Mouse (Mus musculus) ES-E14 (cell line): ENCODE measurements around the gene Rnf224. TPM values are rescaled to one million over a fixed set of nuclear protein-coding genes. Genes with fewer than 3 reads are reported as not detected.

Source experiments
- DNase-seq: peaks from one replicate; pipeline ENCODE4 v3.0.0-alpha.2; 2013; ENCODE audit warnings: low read depth, low spot score
- H3K27ac ChIP-seq: 2 replicates; pipeline ENCODE4 v1.5.1; 2012; ENCODE audit warnings: low read depth, mild to moderate bottlenecking, low read length, moderate library complexity, mixed read lengths; ENCODE audit not compliant: poor library complexity, insufficient read depth, severe bottlenecking
- H3K36me3 ChIP-seq: 2 replicates; pipeline ENCODE4 v1.6.1; 2012; ENCODE audit warnings: mild to moderate bottlenecking, low read length, moderate library complexity, mixed read lengths; ENCODE audit not compliant: control insufficient read depth, poor library complexity, insufficient read depth, severe bottlenecking
- H3K4me1 ChIP-seq, 2 experiments: fragments of 150-350 bp in 1 of 2; sonication (generic) in 1 of 2; 2 replicates each; pipeline ENCODE4 v1.6.1; 2012; ENCODE audit warnings: low read length in 2 of 2, mild to moderate bottlenecking in 1 of 2, mixed read lengths in 1 of 2; ENCODE audit not compliant: control insufficient read depth in 2 of 2, insufficient read depth in 2 of 2, poor library complexity in 1 of 2
- H3K4me3 ChIP-seq, 2 experiments: fragments of 150-350 bp in 1 of 2; sonication (generic) in 1 of 2; 2 replicates each; pipeline ENCODE4 v1.5.1; 2012; ENCODE audit warnings: low read length in 2 of 2, low read depth in 1 of 2, mild to moderate bottlenecking in 1 of 2, mixed read lengths in 1 of 2; ENCODE audit not compliant: insufficient read depth in 1 of 2, poor library complexity in 1 of 2, severe bottlenecking in 1 of 2
- H3K9ac ChIP-seq: 2 replicates; pipeline ENCODE4 v1.6.1; 2012; ENCODE audit warnings: low read depth, mild to moderate bottlenecking, low read length, mixed read lengths; ENCODE audit not compliant: poor library complexity, insufficient read depth, severe bottlenecking
- H3K9me3 ChIP-seq: fragments of 150-350 bp; sonication (generic); 2 replicates; pipeline ENCODE4 v1.6.1; 2012; ENCODE audit warnings: low read depth, mild to moderate bottlenecking, low read length; ENCODE audit not compliant: control insufficient read depth, insufficient read depth
- CHD2 ChIP-seq: IDR thresholded peaks from 2 replicates; pipeline ENCODE4 v1.6.1; 2014; ENCODE audit warnings: mild to moderate bottlenecking, low read depth, low read length, inconsistent platforms
- HCFC1 ChIP-seq: IDR thresholded peaks from 2 replicates; pipeline ENCODE4 v1.6.1; 2012; ENCODE audit warnings: low read length, inconsistent platforms, borderline replicate concordance; ENCODE audit not compliant: insufficient read depth
- MAFK ChIP-seq: IDR thresholded peaks from 2 replicates; pipeline ENCODE4 v1.6.1; 2014; ENCODE audit warnings: mild to moderate bottlenecking, low read depth, low read length, inconsistent platforms; ENCODE audit not compliant: insufficient read depth
- ZC3H11A ChIP-seq: IDR thresholded peaks from 2 replicates; pipeline ENCODE4 v1.6.1; 2012; ENCODE audit warnings: low read depth, mild to moderate bottlenecking, inconsistent platforms, low read length, borderline replicate concordance
- ZNF384 ChIP-seq: IDR thresholded peaks from 2 replicates; pipeline ENCODE4 v1.6.1; 2012; ENCODE audit warnings: low read depth, low read length, inconsistent platforms
- in situ Hi-C, 2 experiments: fragments of 600-800 bp; cut with MboI; formaldehyde crosslinking; loops; one replicate each; pipeline ENCODE4 v1.15.1; 2025; ENCODE audit warnings: low sequenced_read_pairs in 2 of 2, inconsistent platforms in 1 of 2; ENCODE audit not compliant: unreplicated experiment in 2 of 2
- total RNA-seq: library from RNA; depleted of rRNA; stranded (reverse); fragments of 300-350 nt; gene quantifications from 2 replicates; pipeline ENCODE4 v1.2.3, GENCODE M21; 2012

Rnf224 gene
- total RNA-seq, 1 experiment, result 0.18 TPM

- H3K27ac ChIP-seq, result no peak overlapping the region
- H3K9ac ChIP-seq, result peak overlapping the region; percentile 83
- H3K4me3 ChIP-seq, result peak overlapping the region; percentile 75 to 89
- H3K4me1 ChIP-seq, result peaks cover 0 to 2% of the 10 kb centered on the region in 2 experiments; a peak in 2 of 4 replicates
- TF ChIP-seq ZC3H11A, result no peak
- no peaks in the 10 kb centered on the region for H3K9me3 ChIP-seq
- peaks cover 40% of the 10 kb centered on the region for H3K36me3 ChIP-seq
- no peak for DNase-seq
- in situ Hi-C loops, result no loop called here
Observed at GRCm38 (mm10) chr2:25273010-25273409, 36.4 kb upstream of the Rnf224 start.

GRCm38 (mm10) chr2:25272515-25272914, 35.9 kb upstream of the Rnf224 start:
- H3K36me3 ChIP-seq, result peaks cover 35% of the 10 kb centered on the region
- TF ChIP-seq HCFC1 (no peak), CHD2 (no peak), MAFK (no peak), ZC3H11A (no peak), ZNF384 (no peak)
- H3K27ac ChIP-seq, result no peak overlapping the region

GRCm38 (mm10) chr2:25271827-25272511, 35.4 kb upstream of the Rnf224 start, which contains the start of the genes Ssna1 and Anapc2:
TSS of gene Ssna1 (minus strand) at chr2:25272438.
TSS of gene Anapc2 (plus strand) at chr2:25272478.
- H3K27ac ChIP-seq, result 0 out of 2 replicates have a peak within 1 kb of the TSS, but pooled peaks have one; percentile 17
- peak within 1 kb of the TSS; percentile 91 for H3K9ac ChIP-seq
- DNase-seq, result peak; percentile 96
- TF ChIP-seq HCFC1, result peak; percentile 78; the same call in 1 of the 2 replicates
- no peak for TF ChIP-seq ZNF384
- H3K36me3 ChIP-seq, result peaks cover 32% of the 10 kb centered on the region
- in situ Hi-C loops, result no loop called here
- H3K9me3 ChIP-seq, result no peaks in the 10 kb centered on the region
- peak within 1 kb of the TSS; percentile 75 to 89 for H3K4me3 ChIP-seq
- H3K4me1 ChIP-seq, result peaks cover 0 to 5% of the 10 kb centered on the region in 2 experiments; a peak in 2 of 4 replicates

More at GRCm38 (mm10) chr2:25272515-25272914, 35.9 kb upstream of the Rnf224 start:
- no peaks in the 10 kb centered on the region for H3K9me3 ChIP-seq
- in situ Hi-C loops, result no loop called here
- H3K9ac ChIP-seq, result peak overlapping the region; percentile 83
- peaks cover 0 to 2% of the 10 kb centered on the region in 2 experiments; a peak in 2 of 4 replicates for H3K4me1 ChIP-seq
- DNase-seq, result no peak
- H3K4me3 ChIP-seq, result peak overlapping the region; percentile 75 to 89

- H3K4me1 ChIP-seq, result peaks cover 0 to 14% of the 10 kb centered on the region in 2 experiments; a peak in 2 of 4 replicates
- no peak overlapping the region for H3K9ac ChIP-seq
- H3K4me3 ChIP-seq, result no peak overlapping the region
- H3K27ac ChIP-seq, result no peak overlapping the region
- in situ Hi-C loops, result no loop called here
- DNase-seq, result no peak
- H3K9me3 ChIP-seq, result no peaks in the 10 kb centered on the region
- TF ChIP-seq ZC3H11A (no peak), ZNF384 (no peak), HCFC1 (no peak), MAFK (no peak), CHD2 (no peak)
- peaks cover 15% of the 10 kb centered on the region for H3K36me3 ChIP-seq
Observed at GRCm38 (mm10) chr2:25267746-25268309, 31.2 kb upstream of the Rnf224 start.
